Mouse (Mus musculus) intestine, embryonic 14.5 days (tissue): ENCODE data around the gene Sema3d. TPM values are rescaled to one million over a fixed set of nuclear protein-coding genes. Genes with fewer than 3 reads are reported as not detected.

Source experiments
- ATAC-seq: fragments of 200-750 bp; cut with Nextera tagmentation; replicated peaks from 2 replicates; pipeline ENCODE4 v1.8.0; 2017; ENCODE audit warnings: low read depth, moderate number of reproducible peaks, moderate TSS enrichment, moderate library complexity; ENCODE audit not compliant: low FRiP score, low TSS enrichment
- DNase-seq: peaks from one replicate; pipeline ENCODE4 v3.0.0-alpha.2; 2018; ENCODE audit warnings: low spot score
- H3K27ac ChIP-seq: fragments of 300-500 bp; sonication (generic); 2 replicates; pipeline ENCODE4 v1.5.1; 2014; ENCODE audit warnings: low read depth, mild to moderate bottlenecking, control low read depth
- H3K27me3 ChIP-seq: fragments of 300-500 bp; sonication (generic); replicated peaks from 2 replicates; pipeline ENCODE4 v1.6.1; 2014; ENCODE audit warnings: low read length, control low read depth; ENCODE audit not compliant: control insufficient read depth, insufficient read depth
- H3K36me3 ChIP-seq: fragments of 300-500 bp; sonication (generic); 2 replicates; pipeline ENCODE4 v1.6.1; 2014; ENCODE audit warnings: low read length, control low read depth; ENCODE audit not compliant: control insufficient read depth, insufficient read depth
- H3K4me1 ChIP-seq: fragments of 300-500 bp; sonication (generic); replicated peaks from 2 replicates; pipeline ENCODE4 v1.6.1; 2014; ENCODE audit warnings: low read length, control low read depth, mixed read lengths; ENCODE audit not compliant: control insufficient read depth, insufficient read depth
- H3K4me2 ChIP-seq: fragments of 300-500 bp; sonication (generic); 2 replicates; pipeline ENCODE4 v1.6.1; 2014; ENCODE audit warnings: low read length
- H3K4me3 ChIP-seq: fragments of 300-500 bp; sonication (generic); 2 replicates; pipeline ENCODE4 v1.5.1; 2014; ENCODE audit warnings: low read depth, low read length, control low read depth, mixed read lengths
- H3K9ac ChIP-seq: fragments of 300-500 bp; sonication (generic); 2 replicates; pipeline ENCODE4 v1.6.1; 2014; ENCODE audit warnings: mild to moderate bottlenecking, low read length
- H3K9me3 ChIP-seq: fragments of 300-500 bp; sonication (generic); 2 replicates; pipeline ENCODE4 v1.6.1; 2016; ENCODE audit warnings: low read length, control low read depth; ENCODE audit not compliant: control insufficient read depth
- WGBS: fragments of 180-500 bp; shearing (Covaris S2); extraction: QIAGEN DNeasy Blood & Tissue Kit; methylation state at CpG from one replicate; pipeline ENCODE4 v1.1.7; 2014; 5-methylcytosine and 5-hydroxymethylcytosine counted together
- polyA plus RNA-seq: library from polyadenylated mRNA; unstranded; fragments of >200 nt; fragmentation: Nextera tagmentation; extraction: Ambion mirVana; gene quantifications from 2 replicates; pipeline ENCODE4 v1.2.1, GENCODE M21; 2014

Sema3d gene
- polyA plus RNA-seq, 1 experiment from 2014 or later = 12.4 TPM

- no peak for ATAC-seq
- 61% methylated on average over 4 of the region's 4 CpGs for WGBS
These were observed 92.4 kb downstream of the Sema3d start for GRCm38 (mm10) chr5:12475639-12475916.

GRCm38 (mm10) chr5:12487926-12488325 is 104.7 kb downstream of the Sema3d start:
- WGBS = 85% methylated on average over 2 of the region's 2 CpGs
- Histone ChIP-seq H3K4me1 (no peaks in the 10 kb centered on the region), H3K4me3 (no peak overlapping the region), H3K4me2 (no peak overlapping the region), H3K9me3 (no peaks in the 10 kb centered on the region), H3K36me3 (no peaks in the 10 kb centered on the region), H3K9ac (no peak overlapping the region), H3K27me3 (no peaks in the 10 kb centered on the region), H3K27ac (no peak overlapping the region)
- ATAC-seq = no peak
- no peak for DNase-seq

More at GRCm38 (mm10) chr5:12475639-12475916, 92.4 kb downstream of the Sema3d start:
- Histone ChIP-seq H3K4me3 (no peak overlapping the region), H3K36me3 (no peaks in the 10 kb centered on the region), H3K4me2 (no peak overlapping the region), H3K9me3 (no peaks in the 10 kb centered on the region), H3K27ac (no peak overlapping the region), H3K4me1 (no peaks in the 10 kb centered on the region), H3K9ac (no peak overlapping the region), H3K27me3 (no peaks in the 10 kb centered on the region)
- DNase-seq = no peak

GRCm38 (mm10) chr5:12491704-12492103 is 108.5 kb downstream of the Sema3d start:
- WGBS = 85% methylated on average over 1 of the region's 1 CpGs
- Histone ChIP-seq H3K27ac (no peak overlapping the region), H3K4me3 (no peak overlapping the region)

GRCm38 (mm10) chr5:12498227-12498928 is 115.2 kb downstream of the Sema3d start:
- no peak for DNase-seq
- 69% methylated on average over 6 of the region's 6 CpGs for WGBS
- Histone ChIP-seq H3K4me2 (no peak overlapping the region), H3K4me3 (no peak overlapping the region), H3K36me3 (no peaks in the 10 kb centered on the region), H3K9ac (no peak overlapping the region), H3K4me1 (no peaks in the 10 kb centered on the region), H3K27me3 (no peaks in the 10 kb centered on the region), H3K27ac (no peak overlapping the region), H3K9me3 (no peaks in the 10 kb centered on the region)
- no peak for ATAC-seq

More at GRCm38 (mm10) chr5:12491704-12492103, 108.5 kb downstream of the Sema3d start:
- DNase-seq (no peak), ATAC-seq (no peak)
- no peaks in the 10 kb centered on the region for H3K4me1 ChIP-seq
- H3K36me3 ChIP-seq = no peaks in the 10 kb centered on the region
- H3K4me2 ChIP-seq = no peak overlapping the region
- H3K9ac ChIP-seq = no peak overlapping the region
- no peaks in the 10 kb centered on the region for H3K9me3 ChIP-seq
- H3K27me3 ChIP-seq = no peaks in the 10 kb centered on the region

- WGBS = 95% methylated on average over 5 of the region's 5 CpGs
- no peak for DNase-seq
These were observed 115.9 kb downstream of the Sema3d start for GRCm38 (mm10) chr5:12499037-12499436.

GRCm38 (mm10) chr5:12499791-12500504 is 116.8 kb downstream of the Sema3d start:
- H3K4me2 ChIP-seq = no peak overlapping the region
- no peak overlapping the region for H3K4me3 ChIP-seq
- H3K27ac ChIP-seq = no peak overlapping the region
- no peak for DNase-seq
- H3K36me3 ChIP-seq = no peaks in the 10 kb centered on the region
- 80% methylated on average over 6 of the region's 6 CpGs for WGBS
- H3K4me1 ChIP-seq = no peaks in the 10 kb centered on the region
- H3K27me3 ChIP-seq = no peaks in the 10 kb centered on the region
- H3K9ac ChIP-seq = no peak overlapping the region
- H3K9me3 ChIP-seq = no peaks in the 10 kb centered on the region
- ATAC-seq = no peak

More at GRCm38 (mm10) chr5:12499037-12499436, 115.9 kb downstream of the Sema3d start:
- ATAC-seq = no peak
- H3K36me3 ChIP-seq = no peaks in the 10 kb centered on the region
- no peaks in the 10 kb centered on the region for H3K9me3 ChIP-seq
- no peak overlapping the region for H3K4me3 ChIP-seq
- no peak overlapping the region for H3K9ac ChIP-seq
- H3K27me3 ChIP-seq = no peaks in the 10 kb centered on the region
- H3K27ac ChIP-seq = no peak overlapping the region
- H3K4me2 ChIP-seq = no peak overlapping the region
- no peaks in the 10 kb centered on the region for H3K4me1 ChIP-seq

- no peak overlapping the region for H3K4me3 ChIP-seq
- ATAC-seq = no peak
- H3K9ac ChIP-seq = no peak overlapping the region
- no peak overlapping the region for H3K4me2 ChIP-seq
- no peaks in the 10 kb centered on the region for H3K27me3 ChIP-seq
- no peak overlapping the region for H3K27ac ChIP-seq
- peaks cover 7% of the 10 kb centered on the region; the same call in 1 of the 2 replicates for H3K4me1 ChIP-seq
- 33% methylated on average over 1 of the region's 1 CpGs for WGBS
- no peak for DNase-seq
- no peaks in the 10 kb centered on the region for H3K36me3 ChIP-seq
- H3K9me3 ChIP-seq = no peaks in the 10 kb centered on the region
These were observed 129.3 kb downstream of the Sema3d start for GRCm38 (mm10) chr5:12512471-12512870.

GRCm38 (mm10) chr5:12515283-12515682 is 132.1 kb downstream of the Sema3d start:
- Histone ChIP-seq H3K27me3 (no peaks in the 10 kb centered on the region), H3K9ac (no peak overlapping the region), H3K4me3 (no peak overlapping the region), H3K27ac (no peak overlapping the region), H3K9me3 (no peaks in the 10 kb centered on the region), H3K4me2 (no peak overlapping the region), H3K4me1 (no peaks in the 10 kb centered on the region), H3K36me3 (no peaks in the 10 kb centered on the region)
- 64% methylated on average over 4 of the region's 4 CpGs for WGBS
- DNase-seq = no peak
- ATAC-seq = no peak
